Mouse (Mus musculus) telencephalon, adult 2 months (tissue): ENCODE data around the gene Zfp518b.
A peak's percentile ranks its signal among the peaks of the same experiment; 100 is the strongest.

Source experiments
- DNase-seq: peaks from one replicate; pipeline ENCODE4 v3.0.0-alpha.2; 2011; ENCODE audit warnings: low read depth, low spot score

Zfp518b gene

GRCm38 (mm10) chr5:38684164-38684911 is at the start of gene Zfp518b:
Gene Zfp518b, minus strand, starts transcription at chr5:38684826.
- DNase-seq = peak; percentile 22

- peak; percentile 22 for DNase-seq
Measured at GRCm38 (mm10) chr5:38708940-38709581, 24.4 kb upstream of the Zfp518b start.

- DNase-seq = peak; percentile 42
Measured at GRCm38 (mm10) chr5:38707364-38708075, 22.9 kb upstream of the Zfp518b start.

- DNase-seq = no peak
Measured at GRCm38 (mm10) chr5:38702941-38703340, 18.3 kb upstream of the Zfp518b start.

GRCm38 (mm10) chr5:38702091-38702490 is 17.5 kb upstream of the Zfp518b start:
- DNase-seq = no peak

GRCm38 (mm10) chr5:38698466-38698865 is 13.8 kb upstream of the Zfp518b start:
- no peak for DNase-seq

- DNase-seq = no peak
Measured at GRCm38 (mm10) chr5:38698046-38698445, 13.4 kb upstream of the Zfp518b start.

- DNase-seq = no peak
Measured at GRCm38 (mm10) chr5:38696616-38697375, 12.2 kb upstream of the Zfp518b start.

- no peak for DNase-seq
Measured at GRCm38 (mm10) chr5:38692859-38693258, 8.2 kb upstream of the Zfp518b start.

GRCm38 (mm10) chr5:38689186-38689585 is 4.6 kb upstream of the Zfp518b start:
- DNase-seq = no peak

- DNase-seq = no peak
Measured at GRCm38 (mm10) chr5:38687694-38688093, 3.1 kb upstream of the Zfp518b start.

GRCm38 (mm10) chr5:38658836-38659235 is 25.8 kb downstream of the Zfp518b start:
- no peak for DNase-seq

- DNase-seq = no peak
Measured at GRCm38 (mm10) chr5:38656204-38656603, 28.4 kb downstream of the Zfp518b start.

- DNase-seq = no peak
Measured at GRCm38 (mm10) chr5:38655421-38655928, 29.2 kb downstream of the Zfp518b start.

- DNase-seq = no peak
Measured at GRCm38 (mm10) chr5:38654571-38654970, 30.1 kb downstream of the Zfp518b start.

- DNase-seq = no peak
Measured at GRCm38 (mm10) chr5:38653101-38653500, 31.5 kb downstream of the Zfp518b start.

GRCm38 (mm10) chr5:38651455-38651854 is 33.2 kb downstream of the Zfp518b start:
- DNase-seq = no peak

GRCm38 (mm10) chr5:38641526-38641925 is 43.1 kb downstream of the Zfp518b start:
- no peak for DNase-seq

GRCm38 (mm10) chr5:38636301-38636749 is 48.3 kb downstream of the Zfp518b start:
- no peak for DNase-seq

GRCm38 (mm10) chr5:38635696-38636095 is 48.9 kb downstream of the Zfp518b start:
- DNase-seq = no peak
